Mouse (Mus musculus): ENCODE measurements around the gene Prrg4. TPM values are rescaled to one million over a fixed set of nuclear protein-coding genes. Genes with fewer than 3 reads are reported as not detected.
"Not testable (repeated sequence)": the region's sequence is repeated elsewhere in the genome, so short reads cannot be mapped to it uniquely, and the experiment has no call there.

Gene Prrg4
- polyA plus RNA-seq, 1 experiment from 2014 or later = 1.8 TPM

- Histone ChIP-seq H3K27me3 (no peaks in the 10 kb centered on the region), H3K4me2 (replicated peaks) (no peak overlapping the region), H3K9me3 (no peaks in the 10 kb centered on the region), H3K4me3 (no peak overlapping the region), H3K36me3 (no peaks in the 10 kb centered on the region), H3K27ac (no peak overlapping the region), H3K9ac (no peak overlapping the region), H3K4me1 (peaks cover 1% of the 10 kb centered on the region)
- no peak for ATAC-seq (ENCODE audit: insufficient number of reproducible peaks, insufficient read depth, low FRiP score, low TSS enrichment)
Observed at GRCm38 (mm10) chr2:104840974-104841373, 8.7 kb downstream of the Prrg4 start.

DNA sequence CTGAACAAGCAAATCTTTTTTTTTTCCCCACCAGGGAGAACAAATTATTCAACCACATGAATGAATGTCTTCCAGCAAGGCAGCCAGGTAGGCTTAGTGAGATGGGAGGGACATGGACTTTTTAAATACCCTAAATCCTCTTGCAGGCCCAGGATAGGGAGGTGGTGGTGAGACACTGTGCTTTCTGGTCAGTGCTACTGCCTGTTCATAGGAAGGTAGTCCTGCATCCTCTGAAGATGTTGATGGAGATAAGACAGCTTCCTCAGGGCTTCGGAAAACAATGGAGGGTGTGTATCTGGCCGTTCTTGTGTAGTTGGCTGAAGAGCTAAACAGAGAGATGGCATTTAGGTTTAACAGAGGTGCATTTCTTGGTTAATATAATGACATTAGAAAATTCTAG is 17.2 kb downstream of the Prrg4 start:
- no peak overlapping the region for H3K4me2 ChIP-seq (replicated peaks)
- H3K4me1 ChIP-seq = no peaks in the 10 kb centered on the region
- no peaks in the 10 kb centered on the region for H3K9me3 ChIP-seq
- no peak overlapping the region for H3K9ac ChIP-seq
- H3K36me3 ChIP-seq = no peaks in the 10 kb centered on the region
- no peaks in the 10 kb centered on the region for H3K27me3 ChIP-seq
- no peak overlapping the region for H3K4me3 ChIP-seq
- no peak for ATAC-seq (ENCODE audit: insufficient number of reproducible peaks, insufficient read depth, low FRiP score, low TSS enrichment)
- H3K27ac ChIP-seq = no peak overlapping the region
- 74% methylated on average over 2 of the region's 2 CpGs for WGBS

DNA sequence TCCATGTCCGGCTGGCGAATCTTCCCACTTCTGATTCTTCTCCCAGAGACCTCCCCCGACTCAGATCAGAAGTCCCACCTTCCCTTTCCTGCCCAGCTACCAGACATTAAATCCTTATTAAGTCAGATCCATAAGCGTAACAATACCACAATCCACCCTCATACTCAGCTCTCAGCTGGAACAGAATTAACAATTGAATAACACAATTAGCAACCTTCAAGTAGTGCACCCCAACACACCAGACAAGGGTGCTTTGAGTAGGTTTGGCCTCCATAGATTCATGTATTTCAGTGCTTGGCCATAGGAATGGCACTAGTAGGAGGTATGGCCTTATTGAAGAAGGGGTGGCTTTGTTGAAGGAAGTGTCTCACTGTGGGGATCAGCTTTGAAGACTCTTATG is 23.5 kb downstream of the Prrg4 start:
- WGBS = 90% methylated on average over 4 of the region's 4 CpGs
- Histone ChIP-seq H3K4me1 (no peaks in the 10 kb centered on the region), H3K27me3 (no peaks in the 10 kb centered on the region), H3K4me2 (replicated peaks) (no peak overlapping the region), H3K9ac (no peak overlapping the region), H3K9me3 (no peaks in the 10 kb centered on the region), H3K27ac (no peak overlapping the region), H3K4me3 (no peak overlapping the region), H3K36me3 (no peaks in the 10 kb centered on the region)
- no peak for ATAC-seq (ENCODE audit: insufficient number of reproducible peaks, insufficient read depth, low FRiP score, low TSS enrichment)

DNA sequence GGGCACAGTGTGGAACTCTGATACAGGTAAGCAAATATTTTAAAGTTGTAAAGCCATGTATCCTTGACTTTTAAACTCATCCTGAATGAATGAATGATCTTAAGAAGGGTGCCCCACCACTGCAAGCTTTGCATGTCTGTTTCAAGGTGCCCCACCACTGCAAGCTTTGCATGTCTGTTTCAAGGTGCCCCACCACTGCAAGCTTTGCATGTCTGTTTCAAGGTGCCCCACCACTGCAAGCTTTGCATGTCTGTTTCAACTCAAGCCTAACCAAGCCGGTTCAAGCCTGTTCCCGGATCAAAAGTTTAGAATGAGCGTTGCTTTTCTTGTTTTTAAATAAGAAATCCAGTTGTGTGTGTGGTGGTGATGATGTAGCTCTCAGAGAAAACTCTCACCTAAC is 30.9 kb downstream of the Prrg4 start:
- not testable (repeated sequence) for H3K27me3 ChIP-seq; H3K36me3 ChIP-seq; H3K9me3 ChIP-seq; H3K4me3 ChIP-seq; ATAC-seq (ENCODE audit: insufficient number of reproducible peaks, insufficient read depth, low FRiP score, low TSS enrichment); H3K27ac ChIP-seq; H3K4me2 ChIP-seq (replicated peaks); H3K9ac ChIP-seq
- 84% methylated on average over 3 of the region's 3 CpGs for WGBS
- H3K4me1 ChIP-seq = peaks cover 11% of the 10 kb centered on the region

GRCm38 (mm10) chr2:104817555-104818330 is 31.9 kb downstream of the Prrg4 start:
- H3K4me3 ChIP-seq = peak overlapping the region; percentile 98
- H3K4me1 ChIP-seq = peaks cover 11% of the 10 kb centered on the region
- no peaks in the 10 kb centered on the region for H3K9me3 ChIP-seq
- H3K27ac ChIP-seq = peak overlapping the region; percentile 99
- 2% methylated on average over 15 of the region's 15 CpGs for WGBS
- no peaks in the 10 kb centered on the region for H3K27me3 ChIP-seq
- no peaks in the 10 kb centered on the region for H3K36me3 ChIP-seq
- peak overlapping the region; percentile 98 for H3K9ac ChIP-seq
- ATAC-seq (ENCODE audit: insufficient number of reproducible peaks, insufficient read depth, low FRiP score, low TSS enrichment) = no peak
- H3K4me2 ChIP-seq (replicated peaks) = peak overlapping the region; percentile 74

DNA sequence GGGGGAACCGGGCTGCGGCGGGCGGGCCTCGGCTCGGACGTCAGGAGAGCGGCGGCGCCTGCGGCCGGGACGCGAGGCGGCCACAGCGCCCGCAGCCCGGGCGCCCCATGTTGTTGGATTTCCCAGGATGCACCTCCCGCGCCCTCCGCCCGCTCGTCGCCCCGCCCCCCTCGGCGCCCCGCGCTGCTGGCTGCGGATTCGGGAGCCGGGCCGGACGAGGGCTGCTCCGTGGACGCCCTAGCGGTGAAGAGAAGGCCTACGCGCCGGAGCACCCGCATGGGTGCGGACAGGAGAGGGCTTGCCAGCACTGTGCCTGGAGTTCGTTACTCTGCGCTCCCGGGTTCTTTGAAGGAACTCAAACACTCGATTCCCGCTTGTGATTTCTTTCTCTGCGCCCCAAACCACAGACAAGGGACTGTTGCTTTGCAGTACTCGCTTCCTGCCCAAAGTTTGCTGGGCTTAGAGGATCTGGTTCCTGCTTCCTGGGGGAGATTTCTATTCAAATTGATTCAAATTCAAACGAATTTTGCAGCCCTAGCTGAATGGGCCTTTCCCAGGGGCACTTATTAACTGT is 32.7 kb downstream of the Prrg4 start:
- peak overlapping the region; percentile 74 for H3K4me2 ChIP-seq (replicated peaks)
- H3K27me3 ChIP-seq = no peaks in the 10 kb centered on the region
- 0% methylated on average over 35 of the region's 51 CpGs for WGBS
- no peaks in the 10 kb centered on the region for H3K36me3 ChIP-seq
- H3K27ac ChIP-seq = peak overlapping the region; percentile 99
- H3K4me1 ChIP-seq = peaks cover 11% of the 10 kb centered on the region
- H3K9ac ChIP-seq = peak overlapping the region; percentile 98
- peak overlapping the region; percentile 98 for H3K4me3 ChIP-seq
- no peaks in the 10 kb centered on the region for H3K9me3 ChIP-seq
- peak; percentile 97 for ATAC-seq (ENCODE audit: insufficient number of reproducible peaks, insufficient read depth, low FRiP score, low TSS enrichment)

DNA sequence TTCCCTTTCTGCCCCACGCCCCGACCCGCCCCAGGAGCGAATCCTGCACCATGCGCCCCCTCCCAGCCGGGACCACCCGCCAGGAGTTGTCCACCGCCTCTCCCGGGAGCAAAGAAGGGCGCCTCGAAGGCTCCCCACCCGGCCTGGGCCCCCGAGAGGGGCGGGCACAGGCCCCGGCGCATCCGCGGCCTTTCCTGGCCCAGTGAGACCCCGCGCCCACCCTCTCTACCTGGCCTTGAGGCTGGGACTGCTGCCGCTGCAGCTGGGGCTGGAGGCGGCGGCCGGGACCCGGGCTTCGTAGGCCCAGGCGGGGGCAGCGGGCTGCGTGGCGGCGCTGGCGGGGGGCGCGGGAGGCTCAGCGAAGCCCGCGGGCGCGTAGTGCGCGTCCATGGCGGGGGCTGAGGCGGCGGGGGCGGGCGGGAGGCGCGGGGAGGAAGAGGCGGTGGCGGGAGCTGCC is 33.3 kb downstream of the Prrg4 start, which contains the start of gene Qser1:
TSS of gene Qser1 (minus strand) at position 390 of the 457 bp plus-strand sequence.
- Histone ChIP-seq H3K4me3 (peak within 1 kb of the TSS; percentile 98), H3K36me3 (no peaks in the 10 kb centered on the region), H3K27me3 (no peaks in the 10 kb centered on the region), H3K9me3 (no peaks in the 10 kb centered on the region), H3K4me1 (peaks cover 11% of the 10 kb centered on the region), H3K27ac (peak within 1 kb of the TSS; percentile 99), H3K4me2 (replicated peaks) (peak within 1 kb of the TSS; percentile 74), H3K9ac (peak within 1 kb of the TSS; percentile 98)
- 1% methylated on average over 32 of the region's 50 CpGs for whole genome bisulfite sequencing
- peak; percentile 84 for ATAC-seq (ENCODE audit: insufficient number of reproducible peaks, insufficient read depth, low FRiP score, low TSS enrichment)

DNA sequence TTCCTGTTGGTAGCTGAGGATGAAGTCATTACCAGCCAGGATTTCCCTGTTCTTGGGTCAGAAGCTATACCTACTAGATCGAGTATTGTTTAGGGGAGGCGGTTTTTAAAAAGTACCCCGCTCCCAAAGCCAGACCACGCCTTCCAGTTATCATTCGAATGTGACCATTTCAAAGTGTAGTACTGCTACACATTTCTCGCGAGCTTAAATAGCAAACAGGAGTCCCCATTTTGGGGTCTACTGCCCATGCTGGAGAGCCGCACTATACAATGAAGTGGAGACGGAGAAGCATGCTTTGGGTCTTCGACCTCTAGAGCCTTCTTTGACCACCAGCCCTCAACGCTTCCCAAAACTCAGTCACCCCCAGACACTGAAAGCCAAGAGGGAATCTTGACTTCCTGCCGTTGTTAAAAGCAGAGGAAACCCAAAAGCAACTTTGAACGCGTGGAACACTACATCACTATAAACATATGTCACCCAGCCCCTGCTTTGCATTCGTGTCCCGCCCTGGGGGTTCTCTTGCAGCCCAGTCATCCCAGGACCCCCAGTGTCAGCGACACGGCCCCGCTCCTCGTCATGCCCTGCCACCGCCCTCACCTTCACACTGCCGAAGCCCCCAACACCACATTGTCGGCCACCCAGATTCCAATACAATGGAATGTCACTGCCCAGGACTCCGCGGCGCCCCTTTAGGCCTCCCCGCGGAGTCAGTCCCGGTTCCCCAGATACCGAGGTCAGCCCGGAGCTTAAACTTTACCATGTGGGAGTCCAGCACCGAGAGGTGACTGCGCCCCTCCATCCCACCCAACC is 33.9 kb downstream of the Prrg4 start:
- H3K27me3 ChIP-seq = no peaks in the 10 kb centered on the region
- H3K27ac ChIP-seq = peak overlapping the region; percentile 99
- peak; percentile 28 for ATAC-seq (ENCODE audit: insufficient number of reproducible peaks, insufficient read depth, low FRiP score, low TSS enrichment)
- peak overlapping the region; percentile 98 for H3K9ac ChIP-seq
- H3K9me3 ChIP-seq = no peaks in the 10 kb centered on the region
- peak overlapping the region; percentile 74 for H3K4me2 ChIP-seq (replicated peaks)
- H3K4me3 ChIP-seq = peak overlapping the region; percentile 98
- H3K4me1 ChIP-seq = peaks cover 11% of the 10 kb centered on the region
- no peaks in the 10 kb centered on the region for H3K36me3 ChIP-seq
- WGBS = under 1% methylated on average over 33 of the region's 33 CpGs

DNA sequence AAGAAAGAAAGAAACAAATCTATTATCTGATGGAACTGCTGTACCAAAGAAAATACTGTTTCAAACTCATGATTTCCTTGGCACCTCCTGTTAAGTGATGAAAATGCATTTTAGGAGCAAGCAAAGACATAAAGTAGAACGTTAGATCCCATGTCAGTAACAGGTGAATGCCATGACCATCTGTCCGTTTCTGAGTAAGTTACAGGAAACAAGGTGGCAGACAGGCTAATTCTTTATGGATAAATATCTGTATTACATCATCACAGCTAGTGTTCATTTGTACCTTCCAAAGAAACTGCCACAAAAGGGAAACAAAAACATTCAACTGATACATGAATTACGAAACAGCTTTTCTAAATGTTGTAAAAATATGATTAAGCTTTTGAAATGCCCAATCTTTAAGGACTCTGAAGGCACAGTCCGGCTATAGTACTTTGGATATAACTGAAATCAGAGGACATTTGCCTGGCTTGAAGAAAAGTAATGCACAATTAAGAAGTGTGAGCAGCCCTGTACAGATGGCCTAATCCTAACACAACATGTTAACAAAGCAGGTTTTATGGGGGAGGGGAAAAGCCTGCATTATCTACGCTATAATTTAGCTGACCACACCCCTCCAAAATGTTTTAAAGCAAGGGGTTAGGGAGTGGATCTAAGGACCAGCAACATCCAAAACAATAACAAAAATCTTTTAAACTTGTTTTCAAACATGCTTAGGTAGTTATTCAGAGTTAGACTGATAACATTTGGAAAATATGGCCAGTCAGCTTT is 35.3 kb downstream of the Prrg4 start:
- whole genome bisulfite sequencing = 55% methylated on average over 5 of the region's 5 CpGs
- Histone ChIP-seq H3K4me1 (peaks cover 11% of the 10 kb centered on the region), H3K27ac (no peak overlapping the region), H3K36me3 (no peaks in the 10 kb centered on the region), H3K9me3 (no peaks in the 10 kb centered on the region), H3K9ac (no peak overlapping the region), H3K4me2 (replicated peaks) (peak overlapping the region; percentile 74), H3K27me3 (no peaks in the 10 kb centered on the region), H3K4me3 (no peak overlapping the region)
- ATAC-seq (ENCODE audit: insufficient number of reproducible peaks, insufficient read depth, low FRiP score, low TSS enrichment) = no peak

GRCm38 (mm10) chr2:104805435-104805834 is 44.2 kb downstream of the Prrg4 start:
- Histone ChIP-seq H3K9ac (no peak overlapping the region), H3K27ac (no peak overlapping the region), H3K4me2 (replicated peaks) (no peak overlapping the region), H3K4me3 (no peak overlapping the region), H3K9me3 (no peaks in the 10 kb centered on the region), H3K4me1 (no peaks in the 10 kb centered on the region), H3K27me3 (no peaks in the 10 kb centered on the region), H3K36me3 (no peaks in the 10 kb centered on the region)
- 85% methylated on average over 1 of the region's 1 CpGs for WGBS
- ATAC-seq (ENCODE audit: insufficient number of reproducible peaks, insufficient read depth, low FRiP score, low TSS enrichment) = no peak

All from embryonic facial prominence, embryonic 12.5 days (tissue).